Mouse (Mus musculus): Measurements from ENCODE around the gene Tcf3. TPM values are rescaled to one million over a fixed set of nuclear protein-coding genes. Genes with fewer than 3 reads are reported as not detected.

Gene Tcf3
- polyA plus RNA-seq, 1 experiment from 2014 or later: 30.9 TPM

DNA sequence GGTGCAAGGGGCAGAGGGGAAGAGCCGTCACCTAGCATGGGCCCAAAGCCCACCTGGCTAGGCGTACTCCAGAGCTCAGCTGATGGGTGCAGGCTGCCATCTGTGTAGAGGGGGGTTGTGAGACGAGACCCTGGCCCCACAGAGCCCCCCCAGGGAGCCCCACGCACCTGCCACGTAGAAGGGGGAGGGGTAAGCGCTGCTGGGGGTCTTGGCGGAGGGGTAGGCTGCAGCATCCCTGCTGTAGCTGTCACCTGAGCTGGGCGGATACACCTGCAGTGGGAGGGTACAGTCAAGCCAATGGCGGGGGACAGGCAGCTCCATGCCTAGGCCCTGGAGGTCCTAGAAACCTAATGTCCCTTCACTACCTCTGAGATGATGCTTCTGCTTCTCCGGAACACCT is 16.1 kb downstream of the Tcf3 start:
- DNase-seq (ENCODE audit: low spot score): no peak
- H3K4me1 ChIP-seq (replicated peaks; ENCODE audit: control insufficient read depth, insufficient read depth): no peaks in the 10 kb centered on the region
- H3K27me3 ChIP-seq (ENCODE audit: control insufficient read depth, insufficient read depth, low read length): no peaks in the 10 kb centered on the region
- H3K4me3 ChIP-seq (ENCODE audit: low read depth, low read length): no peak overlapping the region
- TF ChIP-seq CTCF (IDR thresholded peaks at IDR 0.05; ENCODE audit: low read depth): no peak
- no peak for TF ChIP-seq EP300 (optimal IDR thresholded peaks at IDR 0.05)
- H3K9me3 ChIP-seq (ENCODE audit: control insufficient read depth, low read length): no peaks in the 10 kb centered on the region
- no peak for ATAC-seq (ENCODE audit: low FRiP score, low TSS enrichment)
- no peak overlapping the region for H3K4me2 ChIP-seq (replicated peaks; ENCODE audit: low read depth)
- no peak overlapping the region for H3K9ac ChIP-seq (ENCODE audit: low read length)
- no peak overlapping the region for H3K27ac ChIP-seq (replicated peaks)
- peaks cover 63% of the 10 kb centered on the region for H3K36me3 ChIP-seq (ENCODE audit: control insufficient read depth, insufficient read depth, low read length)
- whole genome bisulfite sequencing: 91% methylated on average over 10 of the region's 10 CpGs

DNA sequence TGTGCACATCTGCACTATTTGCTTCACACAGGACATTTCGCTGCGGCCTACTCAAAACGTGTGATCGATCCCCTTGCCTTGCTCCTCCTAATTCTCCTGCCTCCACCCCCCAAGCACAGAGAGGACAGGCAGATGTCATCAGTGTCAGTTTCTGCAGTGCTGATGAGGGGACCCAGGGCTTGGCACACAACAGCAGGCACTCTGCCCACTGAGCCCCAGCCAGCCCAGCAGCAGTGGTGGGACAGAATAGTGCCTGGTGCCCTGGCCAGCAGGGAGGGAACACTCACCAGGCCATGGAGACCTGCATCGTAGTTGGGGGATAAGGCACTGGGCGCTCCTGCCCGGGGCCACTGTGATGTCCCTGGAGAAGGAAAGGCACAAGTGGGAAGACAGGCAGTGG is 17.9 kb downstream of the Tcf3 start:
- no peaks in the 10 kb centered on the region for H3K27me3 ChIP-seq (ENCODE audit: control insufficient read depth, insufficient read depth, low read length)
- TF ChIP-seq CTCF (IDR thresholded peaks at IDR 0.05; ENCODE audit: low read depth) (no peak), EP300 (optimal IDR thresholded peaks at IDR 0.05) (no peak)
- no peak overlapping the region for H3K4me2 ChIP-seq (replicated peaks; ENCODE audit: low read depth)
- 89% methylated on average over 7 of the region's 7 CpGs for WGBS
- ATAC-seq (ENCODE audit: low FRiP score, low TSS enrichment) (no peak), DNase-seq (ENCODE audit: low spot score) (no peak)
- H3K4me1 ChIP-seq (replicated peaks; ENCODE audit: control insufficient read depth, insufficient read depth): no peaks in the 10 kb centered on the region
- H3K4me3 ChIP-seq (ENCODE audit: low read depth, low read length): no peak overlapping the region
- peaks cover 67% of the 10 kb centered on the region for H3K36me3 ChIP-seq (ENCODE audit: control insufficient read depth, insufficient read depth, low read length)
- H3K9me3 ChIP-seq (ENCODE audit: control insufficient read depth, low read length): no peaks in the 10 kb centered on the region
- no peak overlapping the region for H3K9ac ChIP-seq (ENCODE audit: low read length)
- no peak overlapping the region for H3K27ac ChIP-seq (replicated peaks)

DNA sequence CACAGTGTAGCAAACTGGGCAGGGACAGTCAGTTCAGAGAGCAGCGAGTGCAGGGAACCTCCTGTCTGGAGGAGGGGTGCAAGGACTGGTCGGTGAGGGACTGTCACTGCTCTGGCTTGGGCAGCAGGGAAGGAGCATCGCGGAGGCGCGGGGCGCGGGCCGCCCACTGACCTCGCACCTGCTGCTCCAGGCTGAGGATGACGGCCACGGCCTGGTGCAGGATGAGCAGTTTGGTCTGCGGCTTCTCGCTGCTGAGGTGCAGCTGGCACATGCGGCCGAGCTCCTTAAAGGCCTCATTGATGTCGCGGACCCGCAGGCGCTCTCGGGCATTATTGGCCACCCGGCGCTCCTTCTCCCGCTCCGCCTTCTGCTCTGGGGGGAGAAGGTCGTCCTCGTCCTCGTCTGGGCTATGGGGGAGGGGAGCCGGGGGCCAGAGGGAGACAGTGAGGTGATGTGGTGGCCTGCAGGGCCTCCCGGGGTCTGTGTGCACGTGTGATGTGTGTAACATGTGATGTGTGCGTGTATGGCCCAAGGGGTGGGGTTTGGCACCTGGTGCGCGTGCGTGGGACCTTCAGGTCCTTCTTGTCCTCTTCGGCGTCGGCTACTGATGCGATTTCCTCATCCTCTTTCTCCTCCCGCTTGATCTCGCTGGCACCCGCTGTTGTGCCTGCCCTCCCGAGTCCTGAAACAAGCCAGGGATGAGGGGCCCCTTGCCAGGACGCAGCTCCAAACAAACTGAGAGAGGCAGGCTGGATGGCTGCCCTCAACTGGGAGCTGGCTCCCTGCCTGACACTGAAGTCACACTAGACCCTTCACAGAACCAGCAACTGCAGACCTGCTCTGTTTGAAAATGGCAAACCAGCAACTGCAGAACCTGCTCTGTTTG is 20.5 kb downstream of the Tcf3 start:
- Histone ChIP-seq H3K27ac (replicated peaks) (peak overlapping the region; percentile 45), H3K9ac (ENCODE audit: low read length) (no peak overlapping the region), H3K4me1 (replicated peaks; ENCODE audit: control insufficient read depth, insufficient read depth) (no peaks in the 10 kb centered on the region), H3K9me3 (ENCODE audit: control insufficient read depth, low read length) (no peaks in the 10 kb centered on the region), H3K4me2 (replicated peaks; ENCODE audit: low read depth) (no peak overlapping the region), H3K4me3 (ENCODE audit: low read depth, low read length) (no peak overlapping the region), H3K36me3 (ENCODE audit: control insufficient read depth, insufficient read depth, low read length) (peaks cover 60% of the 10 kb centered on the region), H3K27me3 (ENCODE audit: control insufficient read depth, insufficient read depth, low read length) (no peaks in the 10 kb centered on the region)
- peak; percentile 53 for DNase-seq (ENCODE audit: low spot score)
- ATAC-seq (ENCODE audit: low FRiP score, low TSS enrichment): peak; percentile 9; the same call in 1 of the 2 replicates
- TF ChIP-seq EP300 (optimal IDR thresholded peaks at IDR 0.05) (no peak), CTCF (IDR thresholded peaks at IDR 0.05; ENCODE audit: low read depth) (no peak)
- 73% methylated on average over 43 of the region's 44 CpGs for WGBS

DNA sequence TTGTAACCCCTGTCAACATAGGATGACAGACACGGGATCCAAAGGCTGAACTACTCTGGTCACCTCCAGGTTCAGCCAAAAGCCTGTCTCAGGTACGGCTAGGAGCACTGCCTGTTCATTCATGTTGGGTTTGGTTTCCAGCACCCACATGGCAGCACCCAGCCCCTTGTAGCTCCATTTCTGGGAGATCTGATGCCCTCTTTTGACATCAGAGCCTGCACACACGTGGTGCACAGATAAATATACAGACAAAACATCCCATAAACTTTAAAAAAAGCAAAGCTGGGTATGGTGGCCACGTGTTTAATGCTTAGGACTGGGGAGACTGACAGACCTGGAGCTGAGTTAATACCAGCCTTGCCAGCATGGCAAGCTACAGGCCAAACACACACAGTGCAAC is 25.5 kb downstream of the Tcf3 start:
- H3K9ac ChIP-seq (ENCODE audit: low read length): no peak overlapping the region
- no peak overlapping the region for H3K4me2 ChIP-seq (replicated peaks; ENCODE audit: low read depth)
- H3K36me3 ChIP-seq (ENCODE audit: control insufficient read depth, insufficient read depth, low read length): peaks cover 32% of the 10 kb centered on the region
- 0 out of 2 replicates have a peak overlapping the region, but pooled peaks have one; percentile 8 for H3K27ac ChIP-seq (replicated peaks)
- no peak for ATAC-seq (ENCODE audit: low FRiP score, low TSS enrichment)
- 31% methylated on average over 4 of the region's 4 CpGs for WGBS
- no peak for DNase-seq (ENCODE audit: low spot score)
- H3K4me1 ChIP-seq (replicated peaks; ENCODE audit: control insufficient read depth, insufficient read depth): no peaks in the 10 kb centered on the region
- H3K9me3 ChIP-seq (ENCODE audit: control insufficient read depth, low read length): no peaks in the 10 kb centered on the region
- H3K27me3 ChIP-seq (ENCODE audit: control insufficient read depth, insufficient read depth, low read length): no peaks in the 10 kb centered on the region
- TF ChIP-seq CTCF (IDR thresholded peaks at IDR 0.05; ENCODE audit: low read depth) (no peak), EP300 (optimal IDR thresholded peaks at IDR 0.05) (no peak)
- no peak overlapping the region for H3K4me3 ChIP-seq (ENCODE audit: low read depth, low read length)

DNA sequence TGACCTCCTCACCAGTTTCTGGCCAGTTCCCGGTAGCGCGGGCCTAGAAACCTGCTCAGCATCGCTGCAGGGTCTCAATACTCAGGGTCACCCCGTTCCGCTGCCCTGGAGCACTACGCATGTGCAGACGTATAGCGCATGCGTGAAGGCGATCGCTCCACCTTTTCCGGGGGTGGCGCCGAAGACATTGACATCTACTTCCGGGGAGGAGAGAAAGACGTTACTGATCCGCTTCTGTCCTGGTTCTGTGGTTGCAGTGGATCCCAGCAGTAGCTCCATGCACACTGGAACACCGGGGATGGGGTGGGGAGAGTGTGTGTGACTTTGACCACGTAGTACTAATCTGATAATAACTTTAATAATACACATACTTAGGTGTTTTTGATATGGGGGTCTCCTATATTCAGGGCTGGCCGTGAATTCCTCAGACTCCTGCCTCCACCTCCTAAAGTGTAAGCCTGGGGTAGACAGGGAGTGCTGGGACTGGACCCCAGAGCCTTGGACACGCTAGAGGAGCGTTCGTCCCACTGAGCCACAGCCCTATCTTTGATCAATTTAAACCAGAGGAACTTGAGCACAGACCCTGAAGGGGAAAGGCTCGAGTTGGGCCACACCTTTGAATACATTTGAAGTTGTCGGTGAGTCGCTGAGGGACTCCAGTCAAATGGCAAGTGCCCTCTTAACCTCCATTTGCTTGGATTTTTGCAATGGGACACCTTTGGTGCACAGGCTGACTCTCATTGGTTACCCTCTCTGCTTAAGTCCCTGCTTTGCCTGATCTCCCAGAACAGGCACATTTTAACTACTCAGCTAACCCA is 26.6 kb downstream of the Tcf3 start, which contains the start of gene Uqcr11:
Gene Uqcr11 (minus strand): TSS at position 147 of the 818 bp plus-strand sequence.
- ATAC-seq (ENCODE audit: low FRiP score, low TSS enrichment): peak; percentile 73
- H3K27ac ChIP-seq (replicated peaks): peak within 1 kb of the TSS; percentile 81
- H3K36me3 ChIP-seq (ENCODE audit: control insufficient read depth, insufficient read depth, low read length): peaks cover 27% of the 10 kb centered on the region
- under 1% methylated on average over 27 of the region's 27 CpGs for WGBS
- peak; percentile 91 for DNase-seq (ENCODE audit: low spot score)
- TF ChIP-seq EP300 (optimal IDR thresholded peaks at IDR 0.05) (no peak), CTCF (IDR thresholded peaks at IDR 0.05; ENCODE audit: low read depth) (no peak)
- no peaks in the 10 kb centered on the region for H3K4me1 ChIP-seq (replicated peaks; ENCODE audit: control insufficient read depth, insufficient read depth)
- H3K9me3 ChIP-seq (ENCODE audit: control insufficient read depth, low read length): no peaks in the 10 kb centered on the region
- H3K4me2 ChIP-seq (replicated peaks; ENCODE audit: low read depth): peak within 1 kb of the TSS; percentile 85
- peak within 1 kb of the TSS; percentile 91 for H3K9ac ChIP-seq (ENCODE audit: low read length)
- H3K27me3 ChIP-seq (ENCODE audit: control insufficient read depth, insufficient read depth, low read length): no peaks in the 10 kb centered on the region
- peak within 1 kb of the TSS; percentile 82 for H3K4me3 ChIP-seq (ENCODE audit: low read depth, low read length)
